Mouse (Mus musculus): ENCODE measurements around the gene Naa30.
A peak's percentile ranks its signal among the peaks of the same experiment; 100 is the strongest.

Naa30 gene

DNA sequence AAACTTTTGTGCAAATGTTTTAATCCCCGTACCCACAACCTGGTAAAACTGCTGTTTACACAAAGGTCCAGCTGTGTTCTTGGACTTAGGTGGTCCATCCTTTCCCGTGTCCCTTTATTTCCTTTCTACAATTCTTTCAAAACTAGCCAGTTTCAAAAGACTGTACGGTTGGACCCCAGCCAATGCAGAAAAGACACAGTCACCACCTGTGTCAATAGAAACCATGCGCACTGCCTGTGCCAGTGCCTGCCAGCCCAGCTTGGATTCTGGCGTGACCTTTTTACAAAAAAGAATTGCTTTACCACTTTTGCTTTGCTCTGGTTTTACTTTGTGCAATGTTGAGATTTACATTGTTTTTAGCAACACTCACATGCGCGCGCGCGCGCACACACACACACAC lies 55.0 kb downstream of the Naa30 start:
- DNase-seq = no peak

- no peak for DNase-seq
These were observed 59.8 kb downstream of the Naa30 start for GRCm38 (mm10) chr14:49231845-49232244.

GRCm38 (mm10) chr14:49234788-49235515 lies 62.9 kb downstream of the Naa30 start:
- peak; percentile 80 to 82 for DNase-seq

DNA sequence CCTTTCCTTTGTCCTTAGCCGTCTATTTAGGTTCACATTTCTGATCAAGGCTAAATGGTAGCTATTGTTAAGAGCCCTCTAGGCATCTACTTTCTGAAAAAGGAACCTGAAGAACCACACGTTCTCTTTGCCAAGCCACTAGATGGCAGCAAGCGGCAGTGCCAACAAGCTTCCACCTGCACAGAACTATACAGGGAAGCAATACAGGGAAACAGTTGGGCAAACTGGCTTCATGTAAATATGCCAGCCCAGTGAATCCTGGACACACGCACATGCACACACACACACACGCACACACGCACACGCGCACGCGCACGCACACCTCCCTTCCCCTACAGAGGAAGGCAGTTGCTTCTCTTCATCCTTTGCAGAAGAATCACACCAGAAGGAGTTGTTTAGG lies 66.2 kb downstream of the Naa30 start:
- DNase-seq = peak; percentile 24 to 34

Data from B cell, adult 2 months (primary cell).